Mouse (Mus musculus) urinary bladder, postnatal 36 days (tissue): ENCODE results near the gene 4930402F06Rik.
A peak's percentile ranks its signal among the peaks of the same experiment; 100 is the strongest.

ENCODE experiments used
- DNase-seq, 2 experiments: peaks; one replicate each; pipeline ENCODE4 v3.0.0; 2022; ENCODE audit warnings: low spot score in 2 of 2, mixed read lengths in 1 of 2

The 4930402F06Rik gene

DNA sequence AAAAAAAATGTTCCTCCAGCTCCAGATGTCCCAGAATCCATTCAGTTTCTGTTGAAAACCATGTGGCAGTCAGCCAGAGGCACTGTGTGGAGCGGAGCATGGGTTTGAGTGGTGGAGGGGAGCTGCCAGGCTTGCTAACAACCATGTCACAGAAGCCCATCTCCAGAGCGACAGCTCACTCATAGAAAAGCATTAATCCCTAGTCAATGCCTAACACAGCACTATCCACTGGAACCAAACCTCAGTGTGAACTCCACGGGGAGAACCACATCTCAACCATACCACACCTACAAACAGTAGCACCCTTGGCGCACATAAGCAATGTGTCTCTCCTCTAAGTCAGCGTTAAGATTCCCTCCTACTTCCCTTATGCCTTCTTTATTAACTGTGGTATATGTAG is at the start of gene 4930402F06Rik:
Gene 4930402F06Rik (minus strand): TSS at position 80 of the 400 bp plus-strand sequence.
- no peak for DNase-seq

DNA sequence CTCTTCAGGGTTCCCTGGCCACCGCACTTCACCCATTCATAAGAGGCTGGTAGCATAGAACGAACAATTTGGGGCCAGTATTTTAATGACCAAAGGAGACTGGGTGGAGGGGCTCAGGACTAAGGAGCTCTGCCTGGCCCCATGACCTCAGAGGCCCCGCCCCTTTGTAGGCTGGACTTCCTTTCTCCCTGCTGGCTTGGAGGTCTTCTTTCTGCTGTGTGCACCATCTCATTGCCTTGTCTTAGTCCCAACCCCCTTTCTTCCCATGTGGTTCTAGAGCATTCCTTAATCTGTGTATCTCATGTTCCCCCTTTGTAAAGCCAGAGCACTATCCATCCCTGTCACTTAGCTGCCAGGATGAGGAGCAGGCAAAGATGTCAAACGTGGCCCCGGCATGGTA is 49.3 kb upstream of the 4930402F06Rik start:
- DNase-seq: no peak

DNA sequence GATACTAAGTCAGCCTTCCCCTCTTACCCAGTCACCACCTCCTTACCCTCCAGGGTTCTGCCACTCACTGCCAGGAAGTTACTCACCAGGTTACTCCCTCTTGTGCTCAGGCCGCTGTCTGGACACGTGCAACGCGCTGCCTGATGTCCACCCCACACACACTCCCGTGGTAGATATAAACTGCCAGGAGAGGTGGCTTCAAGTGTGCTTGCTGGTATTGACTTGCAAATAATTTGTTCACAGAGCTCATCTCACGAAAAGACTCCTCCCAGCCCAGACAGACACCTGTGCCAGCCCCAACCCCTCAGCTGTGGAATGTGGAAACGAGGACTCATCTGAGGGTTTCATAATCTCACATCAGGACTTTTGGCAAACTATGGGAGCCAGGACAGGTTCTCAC is 48.6 kb upstream of the 4930402F06Rik start:
- peak in 1 of 2 experiments; percentile 68 for DNase-seq

DNA sequence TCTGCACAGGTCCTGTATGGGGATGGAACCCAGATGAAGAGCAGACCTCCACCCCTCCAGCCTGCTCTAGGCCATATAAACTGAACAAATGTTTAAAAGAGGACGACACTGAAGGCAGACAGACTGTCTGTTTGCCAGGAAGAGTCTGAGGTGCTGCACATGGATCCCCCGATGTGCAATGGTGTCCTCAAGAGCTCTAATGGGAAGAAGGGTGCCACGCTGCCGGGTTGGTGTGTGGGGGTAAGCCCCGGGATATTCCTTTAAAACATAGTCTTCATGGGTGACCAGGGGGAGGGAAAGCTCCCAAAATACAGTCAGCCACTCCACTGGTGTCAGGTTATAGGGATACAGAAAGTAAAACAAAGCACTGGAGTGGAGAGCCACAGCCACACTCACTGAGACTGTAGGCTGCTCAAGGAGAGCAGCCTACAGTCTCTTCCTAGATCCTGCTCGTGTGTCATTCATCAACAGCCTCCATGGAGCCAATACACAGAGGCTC is 47.8 kb upstream of the 4930402F06Rik start:
- no peak for DNase-seq

DNA sequence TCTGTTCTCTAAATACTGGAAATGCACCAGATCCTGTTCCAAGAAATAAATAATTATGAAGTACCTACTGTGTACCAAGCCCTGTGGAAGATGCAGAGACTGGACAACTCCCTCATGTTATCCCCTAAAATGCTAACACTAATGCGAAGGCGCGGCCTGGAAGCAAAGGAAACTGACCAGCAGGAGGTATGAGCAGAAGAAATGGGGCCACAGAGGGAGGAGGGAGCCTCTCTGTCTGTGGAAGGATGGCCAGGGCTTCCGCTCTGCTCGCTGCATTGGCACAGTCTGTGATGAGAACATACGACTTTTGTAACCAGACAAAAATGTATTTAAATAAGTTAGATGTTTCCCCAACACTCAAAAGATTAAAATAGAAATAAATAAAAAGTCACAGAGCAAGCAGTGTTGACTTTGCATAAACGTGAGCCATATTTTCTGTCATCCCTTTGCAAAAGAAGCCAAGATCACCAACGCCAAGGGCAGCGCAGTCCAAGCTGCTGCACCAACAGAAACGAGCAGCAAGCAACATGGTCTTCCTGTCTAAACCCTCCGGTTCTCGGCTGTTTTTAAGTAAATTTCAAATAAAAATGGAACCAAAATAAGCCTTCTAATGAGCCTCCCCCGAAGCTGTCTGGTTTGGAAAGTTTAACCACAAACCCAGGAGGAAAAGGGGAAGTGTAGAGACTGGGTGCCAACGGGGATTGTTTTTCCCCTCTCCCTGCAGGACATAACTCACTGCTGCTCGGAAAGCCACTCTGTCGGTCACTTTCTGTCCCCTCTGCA is 47.2 kb upstream of the 4930402F06Rik start:
- DNase-seq: no peak

DNA sequence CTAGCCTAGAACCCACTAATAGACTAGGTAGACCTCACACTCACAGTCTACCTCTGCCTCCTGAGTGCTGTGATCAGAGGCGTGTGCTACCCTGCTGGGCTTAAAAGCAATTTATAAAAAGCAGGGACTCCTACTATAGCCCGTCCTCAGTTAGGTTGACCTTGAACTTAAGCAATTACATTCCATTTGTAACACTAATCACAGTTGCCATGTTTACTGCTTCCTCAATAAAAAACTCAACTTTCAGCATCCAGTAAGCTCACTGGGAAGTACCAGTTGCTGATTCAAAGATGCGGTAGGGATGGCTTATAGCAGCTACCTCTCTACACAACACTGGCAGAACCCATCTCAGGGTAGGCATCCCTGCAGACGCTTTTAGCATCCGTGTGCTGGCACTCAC is 46.4 kb upstream of the 4930402F06Rik start:
- no peak for DNase-seq

DNA sequence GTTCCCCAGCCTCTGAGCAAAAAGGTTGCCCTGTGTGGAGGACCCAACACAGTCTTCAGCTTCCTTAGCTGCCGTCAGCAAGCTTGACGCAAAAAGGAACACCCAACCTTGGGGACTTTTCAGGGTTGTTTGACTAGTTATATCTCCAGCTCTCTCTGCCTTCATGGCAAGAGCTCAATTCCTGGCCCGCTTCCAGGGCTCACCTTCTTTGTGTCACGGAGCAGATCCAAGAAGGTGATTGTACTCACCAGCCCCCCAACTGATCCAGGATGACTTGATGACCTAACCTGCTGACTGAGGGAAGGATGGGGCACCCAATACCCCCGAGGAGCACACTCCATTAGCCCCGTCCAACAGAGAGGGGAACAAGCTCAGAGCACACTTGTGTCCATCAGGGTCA is 45.1 kb upstream of the 4930402F06Rik start:
- no peak for DNase-seq

DNA sequence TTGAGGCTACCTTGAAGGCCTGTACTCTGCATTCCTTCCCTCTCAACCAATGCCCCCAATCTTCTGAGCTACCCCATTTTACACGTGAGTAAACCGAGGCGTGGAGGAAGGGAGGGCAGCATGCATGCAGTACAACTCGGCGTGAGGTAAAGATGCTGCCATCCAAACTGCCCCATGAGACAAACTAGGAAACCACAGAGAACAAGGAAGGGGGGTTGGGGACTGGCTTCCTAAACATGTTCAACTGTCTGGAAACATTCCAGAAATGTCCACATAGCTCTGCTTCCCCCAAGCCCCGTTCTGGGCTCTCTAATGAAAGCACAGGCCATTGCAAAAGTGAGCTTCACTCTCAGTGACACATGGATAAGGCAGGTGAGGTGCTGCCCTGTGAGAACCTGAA is 44.4 kb upstream of the 4930402F06Rik start:
- no peak for DNase-seq

DNA sequence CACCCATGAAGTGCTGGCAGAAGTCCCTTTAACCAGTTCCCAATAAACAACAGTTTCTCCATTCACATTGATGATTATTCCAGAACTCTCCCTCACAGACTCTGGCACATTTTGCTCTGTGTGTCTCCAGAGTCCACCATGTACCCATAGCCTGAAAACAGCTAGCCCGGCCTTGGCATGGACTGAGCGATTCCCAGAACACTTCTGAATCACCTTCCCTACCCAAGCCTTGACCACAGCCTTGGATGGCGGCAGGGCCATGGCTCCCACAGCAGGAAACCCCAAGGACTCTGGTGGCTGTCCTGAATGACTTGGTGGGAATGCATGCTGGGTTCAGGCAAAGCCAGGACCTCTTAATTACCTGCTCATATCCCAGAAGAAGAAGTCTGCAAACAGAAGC is 43.5 kb upstream of the 4930402F06Rik start:
- DNase-seq: no peak

DNA sequence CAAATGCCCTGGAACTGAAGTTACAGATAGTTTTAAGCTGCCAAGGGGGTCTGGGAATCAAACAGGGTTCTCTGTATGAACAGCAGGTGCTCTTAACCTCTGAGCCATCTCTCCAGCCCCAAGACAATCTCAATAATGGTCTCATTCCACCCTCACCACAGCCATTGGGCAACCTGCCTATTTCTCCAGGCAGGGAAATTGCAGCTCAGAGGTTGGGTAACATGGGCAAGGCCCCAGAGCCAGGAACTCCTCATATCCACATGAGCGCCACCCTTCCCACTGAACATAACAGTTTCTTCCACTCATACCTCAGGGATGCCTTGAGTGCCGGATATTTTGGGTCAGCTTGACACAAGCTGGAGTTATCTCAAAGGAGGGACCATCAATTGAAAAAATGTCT is 40.8 kb upstream of the 4930402F06Rik start:
- DNase-seq: no peak

DNA sequence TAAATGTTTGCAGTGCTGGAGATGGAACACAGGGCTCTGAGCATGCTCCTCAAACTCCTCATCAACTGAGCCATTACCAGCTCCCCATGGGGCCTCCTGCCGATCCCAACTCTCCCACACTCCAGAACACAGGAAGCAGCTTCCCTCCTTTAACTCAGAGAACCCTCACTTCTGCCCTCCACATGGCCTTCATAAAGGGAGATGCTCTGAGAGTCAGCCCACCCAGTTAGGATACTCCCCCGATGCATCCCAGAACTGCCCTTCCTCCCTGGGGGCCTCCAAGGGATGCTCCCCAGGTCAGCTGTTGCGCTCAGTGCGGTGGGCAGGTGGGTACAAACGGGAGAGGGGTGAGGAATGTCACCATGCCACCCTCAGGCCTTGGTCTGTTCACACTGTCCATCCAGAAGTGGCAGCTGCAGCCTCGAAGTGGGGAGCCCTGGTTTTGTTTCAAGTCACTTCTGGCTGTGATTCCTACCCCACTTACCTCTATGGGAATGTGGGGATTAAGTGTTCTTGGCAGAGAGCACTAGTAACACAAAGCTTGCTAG is 37.7 kb upstream of the 4930402F06Rik start:
- DNase-seq: no peak

DNA sequence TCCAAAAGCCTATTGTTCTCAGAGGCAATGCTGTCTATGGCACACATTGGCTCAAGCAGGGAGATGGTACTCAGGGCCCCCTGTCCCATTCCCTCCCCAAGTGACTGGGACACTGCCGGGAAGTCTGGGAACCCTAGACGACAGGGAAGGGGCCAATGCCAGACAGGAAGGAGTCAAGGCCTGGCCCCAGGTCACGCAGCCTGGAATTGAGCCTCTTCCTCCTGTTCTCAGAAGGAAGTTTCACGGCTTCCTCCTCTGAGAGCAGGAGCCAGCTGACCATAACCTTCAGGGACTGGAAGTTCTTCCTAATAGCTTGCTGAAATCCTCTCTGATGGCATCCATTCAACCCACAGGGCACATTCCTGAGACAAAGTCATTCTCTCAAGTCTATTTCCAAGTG is 36.5 kb upstream of the 4930402F06Rik start:
- no peak for DNase-seq

DNA sequence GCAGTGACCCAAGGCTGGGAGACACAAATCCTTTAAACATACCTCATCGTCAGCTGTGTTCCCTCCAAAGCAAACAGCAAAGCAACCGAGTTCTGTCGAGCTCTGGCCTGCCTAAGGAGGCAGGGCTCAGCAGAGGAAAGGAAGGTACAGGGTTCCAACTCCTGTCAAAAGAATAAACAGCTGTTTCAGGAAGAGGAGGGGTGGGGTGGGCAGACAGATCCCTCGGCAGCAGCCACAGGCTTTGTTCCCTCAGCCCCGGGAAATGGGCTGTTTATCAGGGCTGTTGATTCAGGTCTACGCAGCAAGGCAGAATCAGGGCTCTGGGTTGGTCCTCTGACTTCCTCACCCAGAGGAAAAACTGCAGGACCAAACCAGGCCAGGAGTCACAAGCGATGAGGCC is 35.5 kb upstream of the 4930402F06Rik start:
- DNase-seq: no peak

DNA sequence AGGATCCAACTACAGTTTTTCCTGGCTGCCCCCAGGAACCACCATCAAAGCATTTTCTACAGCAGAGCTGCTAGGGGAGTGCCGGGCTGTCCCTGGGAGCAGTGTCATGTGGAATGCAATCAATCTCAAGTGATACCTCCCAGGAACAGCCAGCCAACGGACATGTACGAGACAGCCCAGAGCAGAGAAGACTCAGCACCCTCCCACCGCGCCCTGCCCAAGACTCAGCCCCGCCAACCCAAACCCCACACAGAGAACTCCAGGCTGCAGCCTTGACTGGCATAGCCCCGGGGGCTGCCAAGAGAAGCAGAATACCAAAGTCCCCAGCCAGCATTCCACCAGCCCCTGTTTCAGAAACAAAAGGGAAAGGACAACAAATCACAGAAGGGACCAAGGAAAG is 35.0 kb upstream of the 4930402F06Rik start:
- DNase-seq: no peak

DNA sequence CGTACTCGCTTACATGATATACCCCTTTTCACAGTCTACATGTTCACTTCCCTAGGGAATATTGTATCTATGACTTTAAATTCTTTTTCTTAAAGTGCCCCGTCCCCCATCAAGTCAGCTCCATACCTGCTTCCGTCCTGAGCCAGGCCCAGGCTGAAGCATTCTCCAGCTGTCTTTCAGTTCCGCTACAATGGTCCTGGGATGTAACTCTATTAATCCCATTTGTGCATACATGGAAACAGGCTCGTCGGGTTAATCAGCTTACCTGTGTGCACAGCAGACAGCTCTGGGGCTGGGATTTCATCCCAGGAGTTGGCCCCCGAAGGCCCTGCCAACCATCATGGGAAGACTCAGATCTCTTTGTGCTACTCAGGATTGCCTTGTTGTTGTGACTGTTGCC is 33.8 kb upstream of the 4930402F06Rik start:
- DNase-seq: no peak

DNA sequence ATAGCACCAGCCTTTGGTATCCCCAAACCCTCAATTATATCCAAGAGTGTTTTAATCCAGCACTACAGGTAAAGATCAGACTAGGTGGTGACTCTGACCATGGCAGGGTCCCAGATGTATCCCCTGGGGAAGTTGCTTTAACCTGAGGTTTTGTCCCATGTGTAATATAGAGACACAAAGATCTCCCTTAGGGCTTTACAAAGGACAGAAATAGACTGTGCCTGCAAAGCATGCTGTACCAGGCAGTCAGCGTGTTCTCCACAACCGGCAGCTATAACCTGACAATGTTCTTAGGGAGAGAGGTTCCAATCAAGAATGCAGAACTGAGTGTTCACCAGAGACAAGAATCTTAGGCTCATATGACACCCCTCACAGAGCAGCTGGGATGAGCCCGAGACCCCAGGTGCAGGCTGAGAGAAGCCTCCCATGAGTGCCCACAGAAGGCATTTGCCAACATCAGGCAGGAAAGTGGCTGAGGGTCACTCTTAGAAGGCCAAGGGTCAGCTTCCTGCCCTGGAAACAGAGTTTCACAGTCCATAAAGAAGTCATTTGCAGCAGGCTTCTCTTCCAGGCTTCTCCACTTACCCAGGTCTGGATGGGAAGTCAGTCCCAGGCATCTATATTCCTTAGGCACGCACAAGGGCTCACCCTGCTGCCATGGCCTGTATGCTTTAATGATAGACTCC is 31.8 kb upstream of the 4930402F06Rik start:
- DNase-seq: no peak

DNA sequence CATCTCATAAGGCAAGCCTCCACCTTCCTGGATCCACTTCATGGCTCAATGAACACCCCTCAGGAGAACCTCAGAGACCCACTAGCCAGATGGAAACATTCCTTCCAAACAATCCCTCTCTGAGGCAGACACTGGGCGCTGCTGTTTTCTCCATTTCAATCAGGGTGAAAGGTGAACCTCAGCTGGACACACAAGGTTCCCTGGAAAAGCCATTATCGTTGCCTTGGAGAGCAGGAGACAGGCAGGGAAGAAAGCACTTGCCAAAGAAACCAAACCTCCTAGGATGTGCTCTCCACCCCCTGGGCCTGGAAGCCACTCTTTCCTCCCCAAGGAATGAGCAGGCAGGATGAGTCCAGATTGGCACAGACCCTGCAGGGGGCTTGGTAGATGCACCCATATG is 30.6 kb upstream of the 4930402F06Rik start:
- DNase-seq: no peak

DNA sequence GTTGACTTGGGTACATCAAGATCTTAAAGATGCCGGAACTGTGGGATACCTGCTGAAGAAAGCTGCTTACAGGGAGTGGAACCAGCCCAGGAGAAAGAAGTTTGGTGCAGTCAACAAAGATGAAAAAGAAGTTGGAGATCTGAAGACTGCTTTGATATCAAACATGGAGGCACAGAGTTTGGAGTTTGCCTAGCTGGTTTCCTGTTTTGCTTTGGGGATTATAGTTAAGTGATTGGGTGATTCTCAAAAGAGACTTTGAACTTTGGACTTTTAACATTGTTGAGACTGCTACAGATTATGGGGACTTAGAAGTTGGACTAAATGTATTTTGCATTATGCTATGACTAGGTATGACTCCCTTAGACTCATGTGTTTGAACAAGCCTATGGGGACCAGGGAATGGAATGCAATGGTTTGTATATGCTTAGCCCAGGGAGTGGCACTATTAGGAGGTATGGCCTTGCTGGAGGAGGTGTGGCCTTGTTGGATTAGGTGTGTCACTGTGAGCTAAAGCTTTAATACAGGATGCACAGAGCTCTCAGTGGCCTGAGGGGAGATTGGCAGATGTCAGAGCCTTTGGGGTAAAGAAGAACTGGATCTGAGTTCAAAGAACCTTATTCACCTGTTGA is 26.9 kb upstream of the 4930402F06Rik start:
- no peak for DNase-seq

DNA sequence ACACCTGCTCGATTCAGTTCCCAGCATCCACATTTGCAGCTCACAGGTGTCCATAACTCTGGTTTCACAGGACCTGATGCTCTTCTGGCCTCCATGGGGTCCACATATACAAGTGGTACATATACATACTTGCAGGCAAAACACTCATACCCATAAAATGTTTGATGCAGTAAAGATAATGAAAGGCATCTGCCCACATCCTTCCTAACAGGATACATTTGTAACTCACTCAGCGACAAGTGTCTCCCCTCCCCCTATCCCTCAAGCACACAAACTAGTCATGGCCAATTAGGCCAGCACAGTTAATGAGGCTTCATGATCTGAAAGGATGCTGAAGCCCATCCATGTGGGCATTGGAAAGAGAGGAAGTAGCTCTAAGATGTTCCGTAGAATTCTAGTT is 25.4 kb upstream of the 4930402F06Rik start:
- no peak for DNase-seq

DNA sequence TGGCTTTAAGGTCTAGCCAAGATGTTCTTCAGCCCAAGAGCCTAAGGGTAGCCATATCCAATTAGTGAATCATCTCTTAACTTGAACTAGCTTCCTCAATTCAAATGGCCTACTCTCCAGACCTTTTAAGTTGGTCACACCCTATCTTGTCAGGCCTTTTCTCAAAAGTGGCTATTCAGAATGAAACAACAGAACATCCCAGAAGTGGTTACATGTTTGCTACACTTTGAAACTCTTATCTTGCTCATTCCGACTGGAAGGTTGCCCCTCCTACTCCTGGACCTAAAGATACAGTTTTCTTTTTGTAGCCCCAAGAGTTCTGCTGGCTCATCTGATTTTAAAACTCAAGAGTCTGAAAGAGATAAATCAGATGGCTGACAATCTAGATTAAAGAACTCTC is 23.7 kb upstream of the 4930402F06Rik start:
- DNase-seq: no peak

DNA sequence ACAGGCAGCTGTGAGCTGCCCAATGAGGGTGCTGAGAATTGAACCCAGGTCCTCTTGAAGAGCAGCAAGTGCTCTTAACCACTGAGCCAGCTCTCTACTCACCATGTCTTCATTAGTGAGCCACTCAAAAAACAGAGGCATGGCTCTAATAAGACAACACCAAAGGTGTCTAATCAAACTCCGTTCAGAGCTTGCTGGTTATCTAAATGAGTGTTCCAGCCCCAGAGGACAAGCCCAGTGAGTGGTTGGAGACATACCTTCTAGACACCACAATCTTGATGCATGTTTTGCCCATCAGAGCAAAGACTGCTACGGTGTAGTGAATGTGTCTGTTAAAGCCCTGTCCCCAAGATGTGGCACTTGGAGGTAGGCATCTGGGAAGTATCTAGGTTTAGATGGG is 22.7 kb upstream of the 4930402F06Rik start:
- no peak for DNase-seq

DNA sequence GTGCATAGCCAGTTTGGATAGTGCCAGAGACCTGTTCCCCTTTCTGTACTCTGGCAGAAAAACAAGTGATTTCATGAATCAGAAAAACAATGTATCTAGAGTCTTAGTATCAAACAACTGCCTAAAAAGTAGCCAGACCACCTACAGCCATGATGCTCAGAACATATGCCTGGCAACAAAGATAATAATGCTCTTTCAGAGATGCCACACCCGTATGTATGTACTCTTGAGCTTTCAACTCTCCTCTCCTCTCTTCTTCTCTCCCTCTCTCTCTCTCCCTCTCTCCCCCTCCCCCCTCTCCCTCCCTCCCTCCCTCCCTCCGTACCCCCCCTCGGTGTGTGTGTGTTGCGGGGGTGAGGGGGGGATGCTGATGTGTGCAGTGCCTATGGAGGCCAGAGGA is 22.3 kb upstream of the 4930402F06Rik start:
- DNase-seq: no peak
